Mouse (Mus musculus) monocyte, adult 5-6 weeks (primary cell): ENCODE measurements around the gene Lysmd2. TPM values are rescaled to one million over a fixed set of nuclear protein-coding genes. Genes with fewer than 3 reads are reported as not detected.
"Not testable (repeated sequence)": the region's sequence is repeated elsewhere in the genome, so short reads cannot be mapped to it uniquely, and the experiment has no call there.

ENCODE experiments used
- ATAC-seq: fragments of 153-309, 156-312 bp; replicated peaks from 2 replicates; pipeline ENCODE4 v1.8.0; 2017; ENCODE audit warnings: mild to moderate bottlenecking; ENCODE audit not compliant: low TSS enrichment, insufficient number of reproducible peaks, severe bottlenecking, poor library complexity, low FRiP score
- total RNA-seq: library from RNA; stranded (forward); fragments of 200-1000, 200-491, 200-594 nt; gene quantifications from 3 replicates; pipeline ENCODE4 v1.2.3, GENCODE M21; 2017

Lysmd2 gene
- total RNA-seq, 1 experiment from 2014 or later = 3.0 TPM

DNA sequence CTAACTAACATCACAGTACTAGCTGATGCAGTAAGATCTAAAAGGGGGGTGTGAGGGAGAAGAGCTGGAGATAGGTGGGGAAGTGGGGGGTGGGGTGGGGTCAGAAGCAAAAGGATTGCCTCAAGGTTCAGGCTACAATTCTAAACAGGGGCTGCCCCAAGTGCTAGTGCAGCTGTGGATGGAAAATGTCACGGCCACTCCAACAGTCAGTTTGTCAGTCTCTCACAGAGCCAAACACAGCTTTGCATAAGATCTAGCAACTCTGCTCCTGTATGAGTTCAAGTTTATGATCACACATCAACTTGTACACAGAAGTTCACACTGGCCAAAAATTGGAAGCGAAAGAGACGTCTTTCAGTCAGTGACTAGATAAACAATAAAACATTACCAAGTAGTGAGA, 4.1 kb upstream of the Lysmd2 start:
- no peak for ATAC-seq

DNA sequence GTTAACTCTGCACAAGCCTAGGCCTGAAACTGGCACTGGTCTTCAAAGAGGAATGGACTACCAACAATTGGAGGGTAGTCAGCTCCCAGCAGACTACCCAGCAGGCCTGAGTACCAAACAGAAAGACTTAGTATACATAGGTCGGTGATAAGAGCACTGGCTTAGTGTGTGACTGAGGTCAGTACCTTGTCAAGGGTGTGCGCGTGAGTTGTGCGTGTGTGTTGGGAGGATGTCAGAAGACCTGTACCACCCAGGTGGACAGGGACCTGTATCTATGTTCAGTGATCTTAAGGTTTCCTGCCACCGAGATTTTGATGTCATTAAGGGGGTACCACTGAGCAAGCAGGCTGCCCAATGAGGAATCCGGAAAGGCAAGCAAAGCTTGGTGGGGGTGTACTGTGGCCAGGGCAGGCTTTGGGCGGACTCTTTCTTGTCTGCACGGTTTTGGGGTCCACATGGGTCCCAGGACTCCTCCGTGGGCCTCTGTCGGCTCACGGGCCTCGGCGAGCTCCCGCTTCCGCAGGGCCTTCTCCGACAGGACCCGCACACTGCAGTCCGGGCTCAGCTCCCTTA, 472 bp upstream of the Lysmd2 start:
- ATAC-seq = no peak

GRCm38 (mm10) chr9:75626308-75626604, 715 bp downstream of the Lysmd2 start:
- ATAC-seq = no peak

GRCm38 (mm10) chr9:75630823-75631454, 5.4 kb downstream of the Lysmd2 start:
- ATAC-seq = no peak

DNA sequence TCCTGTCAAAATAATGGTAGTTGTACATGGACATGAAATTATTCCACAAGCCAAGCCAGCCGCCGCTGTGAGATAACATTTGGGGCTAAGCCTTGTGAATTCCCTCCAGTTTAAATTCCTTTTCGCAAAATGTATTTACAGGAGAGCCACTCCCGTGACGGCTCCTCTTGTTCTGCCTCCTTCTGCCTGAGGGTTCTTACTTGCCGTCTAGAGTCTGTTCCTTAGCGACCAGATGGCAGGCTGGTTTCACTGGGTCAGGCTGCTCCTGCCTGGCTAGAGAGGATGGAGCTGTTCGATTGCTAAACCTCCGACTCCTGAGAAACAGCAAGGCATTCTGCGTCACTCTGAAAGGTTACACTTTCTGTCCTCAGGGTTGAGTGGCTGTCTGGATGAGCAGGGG, 6.6 kb downstream of the Lysmd2 start:
- no peak for ATAC-seq

- ATAC-seq = no peak
Measured at GRCm38 (mm10) chr9:75632902-75633301, 7.4 kb downstream of the Lysmd2 start.

GRCm38 (mm10) chr9:75633603-75634002, 8.1 kb downstream of the Lysmd2 start:
- no peak for ATAC-seq

DNA sequence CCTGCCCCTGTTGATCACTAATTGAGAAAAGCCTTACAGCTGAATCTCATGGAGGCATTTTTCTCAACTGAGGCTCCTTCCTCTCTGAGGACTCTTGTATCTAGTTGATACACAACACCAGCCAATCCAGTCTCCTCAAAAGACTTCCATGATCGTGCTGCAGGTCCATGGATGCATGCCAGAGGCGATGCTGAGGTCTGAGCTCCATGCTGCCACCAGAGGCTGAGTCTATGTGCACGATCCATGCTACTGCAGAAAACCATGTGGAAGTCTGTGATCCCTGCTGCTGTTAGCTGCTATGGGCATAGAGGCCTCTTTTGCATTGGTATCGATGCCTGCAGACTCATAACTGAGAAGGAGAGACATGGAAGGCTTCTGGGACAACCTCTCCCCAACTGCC, 8.7 kb downstream of the Lysmd2 start:
- no peak for ATAC-seq

GRCm38 (mm10) chr9:75645405-75645804, 19.9 kb downstream of the Lysmd2 start:
- no peak; the same call in 1 of the 2 replicates for ATAC-seq

GRCm38 (mm10) chr9:75653981-75654911, 28.7 kb downstream of the Lysmd2 start:
- no peak for ATAC-seq

DNA sequence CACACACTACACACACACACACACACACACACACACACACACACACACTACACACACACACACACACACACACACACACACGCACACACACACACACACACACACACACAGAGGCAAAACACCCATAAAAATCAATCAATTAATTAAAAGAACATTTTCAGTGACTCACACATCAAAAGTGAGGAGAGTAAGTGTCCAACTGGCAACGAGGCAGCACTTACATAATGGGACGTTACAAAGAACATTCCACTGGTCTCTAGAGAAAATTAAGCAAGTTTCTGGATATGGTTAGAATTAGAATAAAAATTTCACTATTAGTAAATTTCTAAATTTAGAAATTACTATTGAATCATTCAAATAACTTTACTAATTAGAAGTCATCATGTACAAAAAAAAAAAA, 30.9 kb downstream of the Lysmd2 start:
- ATAC-seq = not testable (repeated sequence)

DNA sequence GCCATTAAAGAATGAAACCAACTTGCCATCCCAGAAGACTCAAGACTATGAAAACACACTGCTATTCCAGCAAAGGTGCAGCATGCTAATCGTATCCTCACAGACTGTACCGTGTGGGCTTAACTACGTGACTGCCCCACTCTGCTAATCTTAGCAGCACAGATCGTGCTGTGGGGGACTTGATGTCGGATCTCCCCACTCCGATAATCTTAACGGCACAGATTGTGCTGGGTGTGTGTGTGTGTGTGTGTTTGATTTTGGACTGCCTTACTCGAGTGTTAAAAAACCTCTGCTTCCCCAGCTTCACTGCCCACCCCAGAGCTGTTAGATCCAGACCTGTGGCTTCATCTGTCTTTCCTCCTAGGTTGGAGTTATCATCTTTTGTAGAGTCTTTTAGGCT, 35.4 kb downstream of the Lysmd2 start:
- no peak for ATAC-seq

GRCm38 (mm10) chr9:75665364-75665763, 39.8 kb downstream of the Lysmd2 start:
- ATAC-seq = no peak

GRCm38 (mm10) chr9:75666612-75667011, 41.1 kb downstream of the Lysmd2 start:
- no peak for ATAC-seq

- no peak for ATAC-seq
Measured at GRCm38 (mm10) chr9:75672769-75673168, 47.2 kb downstream of the Lysmd2 start.

GRCm38 (mm10) chr9:75676226-75676625, 50.7 kb downstream of the Lysmd2 start:
- ATAC-seq = no peak

DNA sequence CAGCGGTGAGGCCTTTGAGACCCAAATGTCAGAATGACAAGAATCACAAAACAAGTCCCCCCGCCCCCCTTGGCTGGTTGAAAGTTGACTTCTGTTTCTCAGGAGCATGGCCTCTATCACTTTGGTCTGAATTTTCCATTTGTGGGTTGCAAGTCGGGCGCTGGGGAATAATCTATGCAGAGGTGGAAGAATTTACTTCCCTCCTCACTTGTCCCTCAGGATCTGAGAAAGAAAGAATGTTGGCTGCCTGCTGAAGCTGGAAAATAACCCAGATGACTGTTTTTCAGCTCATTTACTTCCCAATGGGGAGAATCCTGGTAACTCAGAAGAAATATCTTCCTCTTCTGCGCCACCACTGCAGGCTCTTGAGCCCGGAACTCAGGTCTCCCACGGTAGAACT, 52.8 kb downstream of the Lysmd2 start:
- no peak for ATAC-seq

DNA sequence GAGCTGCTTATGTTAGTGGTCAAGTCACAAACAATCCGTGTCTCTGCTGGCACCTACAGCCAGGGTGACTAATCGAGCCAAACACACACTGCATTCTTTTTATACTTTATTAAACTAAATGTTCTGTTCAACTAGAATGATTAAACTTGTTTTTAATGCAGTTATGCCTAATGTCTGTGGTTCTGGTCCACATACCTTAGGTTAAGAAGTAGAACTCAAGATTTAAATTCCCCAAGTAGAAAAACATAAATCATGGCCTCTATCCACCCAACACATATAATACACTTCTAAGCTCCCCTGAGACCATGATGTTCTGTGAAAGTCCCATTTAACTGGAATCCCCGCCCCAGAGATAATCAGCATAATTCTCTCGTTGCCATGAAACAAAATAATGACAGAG, 54.1 kb downstream of the Lysmd2 start:
- no peak for ATAC-seq

DNA sequence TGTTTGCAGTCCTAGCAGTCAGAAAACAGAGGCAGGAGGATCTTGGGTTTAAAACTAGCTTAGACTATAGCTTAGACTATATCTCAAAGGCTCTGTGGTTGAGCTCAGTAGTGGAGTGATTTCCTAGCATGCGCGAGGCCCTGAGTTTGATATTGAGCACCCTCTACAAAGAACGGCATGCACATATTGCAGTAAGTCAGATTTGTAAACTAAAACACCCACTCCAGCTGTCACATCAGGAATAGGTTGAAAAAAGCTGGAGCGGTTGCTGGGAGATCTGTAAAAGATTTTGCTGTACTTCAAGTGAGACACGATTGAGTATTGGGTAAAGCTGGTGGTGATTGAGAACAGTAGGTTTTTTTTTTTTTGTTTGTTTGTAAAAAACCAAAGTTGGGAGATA, 55.1 kb downstream of the Lysmd2 start:
- ATAC-seq = no peak
